1 mouse cellular context compared by ENCODE assay signal in the genomic region with DNA sequence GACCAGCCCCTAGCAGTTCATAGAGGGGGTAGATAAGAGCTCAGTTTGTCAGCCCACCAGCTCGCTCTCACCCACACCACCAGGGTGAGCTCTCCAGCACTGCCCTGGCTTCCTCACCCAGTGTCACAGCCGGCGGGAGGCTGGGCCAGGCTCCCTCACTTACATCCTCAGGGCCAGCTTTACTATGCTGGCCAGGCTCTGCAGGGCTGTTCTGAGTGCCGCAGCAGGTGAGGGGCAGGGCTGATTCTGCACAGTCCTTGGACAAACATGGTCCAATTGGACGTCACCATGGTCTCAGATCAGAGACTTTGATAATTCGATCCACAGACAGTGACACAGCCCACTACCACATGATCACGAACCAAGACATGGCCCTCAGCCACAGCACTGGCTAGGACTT.
TF ChIP-seq lines count a peak whose summit lies in the region.

No protein-coding gene starts in this region.

TF ChIP-seq in myocyte, 11 proteins besides CTCF, POLR2A, EP300 and RAD21:
- TF ChIP-seq CEBPB (IDR thresholded peaks at IDR 0.05; ENCODE audit: insufficient read depth, poor library complexity, severe bottlenecking) (no peak), POLR2AphosphoS2 (IDR thresholded peaks at IDR 0.05; ENCODE audit: insufficient read length, low read depth) (peak; percentile 44)
